Mouse (Mus musculus) neural tube, embryonic 12.5 days (tissue): ENCODE measurements around the gene Pigk. TPM values are rescaled to one million over a fixed set of nuclear protein-coding genes. Genes with fewer than 3 reads are reported as not detected.

Experiments
- ATAC-seq: fragments of 200-750 bp; cut with Nextera tagmentation; 2 replicates; pipeline ENCODE4 v1.8.0; 2017; ENCODE audit warnings: low read depth, mild to moderate bottlenecking, moderate TSS enrichment, moderate library complexity; ENCODE audit not compliant: low FRiP score
- H3K27ac ChIP-seq: fragments of 300-500 bp; sonication (generic); 2 replicates; pipeline ENCODE4 v1.5.1; 2016
- H3K27me3 ChIP-seq: fragments of 300-500 bp; sonication (generic); replicated peaks from 2 replicates; pipeline ENCODE4 v1.6.1; 2016; ENCODE audit warnings: mild to moderate bottlenecking
- H3K36me3 ChIP-seq: fragments of 300-500 bp; sonication (generic); 2 replicates; pipeline ENCODE4 v1.6.1; 2016; ENCODE audit warnings: mild to moderate bottlenecking
- H3K4me1 ChIP-seq: fragments of 300-500 bp; sonication (generic); 2 replicates; pipeline ENCODE4 v1.6.1; 2016
- H3K4me2 ChIP-seq: fragments of 300-500 bp; sonication (generic); replicated peaks from 2 replicates; pipeline ENCODE4 v1.6.1; 2016; ENCODE audit warnings: mild to moderate bottlenecking
- H3K4me3 ChIP-seq: fragments of 300-500 bp; sonication (generic); 2 replicates; pipeline ENCODE4 v1.5.1; 2016
- H3K9ac ChIP-seq: fragments of 300-500 bp; sonication (generic); 2 replicates; pipeline ENCODE4 v1.6.1; 2016; ENCODE audit warnings: mild to moderate bottlenecking
- H3K9me3 ChIP-seq: fragments of 300-500 bp; sonication (generic); 2 replicates; pipeline ENCODE4 v1.6.1; 2016; ENCODE audit warnings: mild to moderate bottlenecking
- WGBS: fragments of 180-500 bp; shearing (Covaris S2); methylation state at CpG from one replicate; pipeline ENCODE4 v1.1.7; 2016; 5-methylcytosine and 5-hydroxymethylcytosine counted together
- polyA plus RNA-seq: library from polyadenylated mRNA; unstranded; fragments of >200 nt; fragmentation: Nextera tagmentation; extraction: Ambion mirVana; gene quantifications from 2 replicates; pipeline ENCODE4 v1.2.1, GENCODE M21; 2016

Pigk gene
- polyA plus RNA-seq, result 37.8 and 45.9 TPM in 2 replicates

GRCm38 (mm10) chr3:152713991-152714902 lies at the start of gene Pigk:
Gene Pigk, plus strand, starts transcription at chr3:152714100.
- Histone ChIP-seq H3K36me3 (no peaks in the 10 kb centered on the region), H3K27ac (no peak within 1 kb of the TSS), H3K4me1 (peaks cover 13% of the 10 kb centered on the region), H3K9ac (peak within 1 kb of the TSS; percentile 81), H3K27me3 (no peaks in the 10 kb centered on the region), H3K9me3 (no peaks in the 10 kb centered on the region), H3K4me2 (peak within 1 kb of the TSS; percentile 84), H3K4me3 (peak within 1 kb of the TSS; percentile 85)
- ATAC-seq, result peak; percentile 91
- WGBS, result under 1% methylated on average over 48 of the region's 48 CpGs

DNA sequence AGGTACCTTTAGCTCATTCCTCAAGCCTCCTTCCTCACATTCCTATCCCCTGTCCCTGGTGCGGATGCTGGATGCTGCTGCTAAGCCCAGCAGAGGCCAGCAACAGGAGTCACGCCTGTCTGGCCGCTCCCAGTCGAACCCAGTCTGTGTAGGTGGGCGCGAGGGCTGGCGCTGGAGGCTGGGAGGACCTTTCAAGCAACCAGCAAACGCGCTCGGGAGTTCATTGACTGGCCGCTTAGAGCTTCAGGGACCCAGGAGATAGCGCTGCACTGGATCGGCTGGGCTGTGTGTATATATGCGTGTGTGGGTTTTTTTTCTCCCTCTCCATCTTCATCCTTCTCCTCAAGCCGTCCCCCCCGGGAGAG lies 46.9 kb upstream of the Pigk start:
- Histone ChIP-seq H3K4me1 (peaks cover 9% of the 10 kb centered on the region), H3K36me3 (no peaks in the 10 kb centered on the region), H3K27ac (no peak overlapping the region), H3K4me3 (peak overlapping the region; percentile 58), H3K4me2 (peak overlapping the region; percentile 99), H3K9ac (peak overlapping the region; percentile 60; the same call in 1 of the 2 replicates), H3K9me3 (no peaks in the 10 kb centered on the region), H3K27me3 (peaks cover 33% of the 10 kb centered on the region)
- peak; percentile 8; the same call in 1 of the 2 replicates for ATAC-seq
- WGBS, result 1% methylated on average over 16 of the region's 16 CpGs

DNA sequence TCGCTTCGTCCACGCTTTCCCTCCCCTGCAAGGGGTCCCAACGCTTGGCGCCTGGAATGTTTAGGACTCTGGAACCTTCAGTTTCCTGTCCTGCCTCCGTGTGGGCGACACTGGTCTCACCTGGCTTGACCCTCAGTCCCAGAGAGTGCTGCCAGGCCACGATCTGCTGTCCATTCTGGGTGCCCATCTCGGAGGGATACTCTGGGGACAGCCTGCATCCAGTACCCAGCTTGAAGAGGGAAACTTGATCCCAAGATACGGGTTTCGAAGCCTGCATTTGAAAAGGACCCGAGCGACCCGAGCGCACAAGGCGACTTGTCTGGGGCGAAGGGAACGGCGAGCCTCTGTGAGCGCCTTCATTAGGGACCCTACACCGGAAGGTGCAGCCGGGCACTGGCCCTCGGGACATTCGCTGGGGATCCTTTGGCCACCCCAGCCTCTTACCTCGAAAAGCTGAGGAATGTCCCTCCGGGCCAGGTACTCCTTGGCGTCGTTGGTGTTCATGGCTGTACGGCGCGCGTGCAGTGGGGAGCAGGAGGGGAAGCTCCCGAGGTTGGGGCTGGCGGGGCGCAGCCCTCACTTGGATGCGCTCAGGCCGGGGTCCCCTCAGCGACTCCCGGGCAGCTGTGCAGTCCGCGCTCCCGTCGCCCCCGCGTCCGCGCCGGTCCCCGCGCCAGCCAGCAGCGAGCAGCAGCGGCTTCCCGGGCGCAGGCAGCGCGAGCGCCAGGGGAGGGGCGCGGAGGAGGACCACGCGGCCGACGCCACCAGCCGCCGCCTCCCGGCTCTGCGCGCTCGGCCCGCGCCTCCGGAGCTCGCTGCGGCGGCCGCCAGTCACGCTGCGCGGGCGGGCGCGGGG lies 46.3 kb upstream of the Pigk start:
- H3K27me3 ChIP-seq, result peaks cover 33% of the 10 kb centered on the region
- under 1% methylated on average over 75 of the region's 82 CpGs for WGBS
- peak overlapping the region; percentile 58 for H3K4me3 ChIP-seq
- H3K36me3 ChIP-seq, result no peaks in the 10 kb centered on the region
- ATAC-seq, result peak; percentile 84
- H3K4me2 ChIP-seq, result peak overlapping the region; percentile 99
- H3K9ac ChIP-seq, result peak overlapping the region; percentile 60
- no peak overlapping the region for H3K27ac ChIP-seq
- peaks cover 9% of the 10 kb centered on the region for H3K4me1 ChIP-seq
- H3K9me3 ChIP-seq, result no peaks in the 10 kb centered on the region

DNA sequence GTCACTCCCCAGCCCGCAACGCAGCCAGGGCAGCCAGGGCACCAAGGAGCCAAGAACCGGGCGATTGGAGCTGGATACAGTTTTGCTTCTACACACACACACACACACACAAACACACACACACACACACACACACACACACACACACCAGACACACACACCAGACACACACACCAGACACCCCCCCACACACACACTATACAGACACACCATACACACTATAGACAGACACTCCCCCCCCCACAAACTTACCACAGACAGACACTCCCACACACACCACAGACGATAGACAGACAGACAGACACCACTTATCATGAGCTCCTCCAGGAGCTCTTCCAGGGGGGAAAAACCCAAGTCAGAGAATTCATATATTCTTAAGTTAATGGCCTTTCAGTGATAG lies 45.7 kb upstream of the Pigk start, which contains the start of gene Ak5:
Gene Ak5, minus strand, starts transcription at position 122 of the 400 bp plus-strand sequence.
- no peak within 1 kb of the TSS for H3K27ac ChIP-seq
- peak; percentile 65 for ATAC-seq
- WGBS, result 6% methylated on average over 4 of the region's 5 CpGs
- peak within 1 kb of the TSS; percentile 99 for H3K4me2 ChIP-seq
- no peaks in the 10 kb centered on the region for H3K9me3 ChIP-seq
- H3K27me3 ChIP-seq, result peaks cover 33% of the 10 kb centered on the region
- peak within 1 kb of the TSS; percentile 58 for H3K4me3 ChIP-seq
- H3K36me3 ChIP-seq, result no peaks in the 10 kb centered on the region
- H3K9ac ChIP-seq, result peak within 1 kb of the TSS; percentile 60
- H3K4me1 ChIP-seq, result peaks cover 9% of the 10 kb centered on the region

GRCm38 (mm10) chr3:152668793-152669192 lies 45.1 kb upstream of the Pigk start:
- H3K4me1 ChIP-seq, result peaks cover 9% of the 10 kb centered on the region
- ATAC-seq, result no peak
- WGBS, result 82% methylated on average over 2 of the region's 2 CpGs
- H3K27ac ChIP-seq, result no peak overlapping the region
- no peak overlapping the region for H3K4me3 ChIP-seq
- H3K36me3 ChIP-seq, result no peaks in the 10 kb centered on the region
- no peaks in the 10 kb centered on the region for H3K9me3 ChIP-seq
- no peak overlapping the region for H3K9ac ChIP-seq
- peaks cover 33% of the 10 kb centered on the region for H3K27me3 ChIP-seq
- H3K4me2 ChIP-seq, result no peak overlapping the region

GRCm38 (mm10) chr3:152669783-152670182 lies 44.1 kb upstream of the Pigk start:
- H3K27ac ChIP-seq, result no peak overlapping the region
- peaks cover 33% of the 10 kb centered on the region for H3K27me3 ChIP-seq
- no peak overlapping the region for H3K4me2 ChIP-seq
- H3K9me3 ChIP-seq, result no peaks in the 10 kb centered on the region
- no peak overlapping the region for H3K4me3 ChIP-seq
- peaks cover 9% of the 10 kb centered on the region for H3K4me1 ChIP-seq
- H3K9ac ChIP-seq, result no peak overlapping the region
- no peak for ATAC-seq
- 88% methylated on average over 3 of the region's 3 CpGs for WGBS
- H3K36me3 ChIP-seq, result no peaks in the 10 kb centered on the region

DNA sequence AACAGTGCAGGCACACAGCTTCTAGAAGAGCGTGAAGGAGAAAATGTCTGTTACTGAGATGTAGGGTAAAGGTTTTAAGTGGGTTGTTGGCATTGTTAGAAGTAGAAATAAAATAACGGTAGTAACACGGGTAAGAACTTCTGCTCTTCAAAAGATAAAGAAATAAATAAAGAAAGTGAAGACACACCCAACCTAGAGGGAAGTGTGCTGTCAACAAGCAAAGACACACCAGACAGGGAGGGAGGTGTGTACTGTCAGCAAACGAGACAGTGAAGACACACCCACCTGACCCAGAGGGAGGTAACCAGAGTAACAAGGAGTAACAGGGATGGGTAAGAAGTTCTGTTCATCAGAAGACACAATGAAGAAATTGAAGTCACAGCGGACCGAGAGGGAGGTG lies 39.2 kb upstream of the Pigk start:
- Histone ChIP-seq H3K27ac (no peak overlapping the region), H3K4me2 (no peak overlapping the region), H3K36me3 (no peaks in the 10 kb centered on the region), H3K9me3 (no peaks in the 10 kb centered on the region), H3K27me3 (no peaks in the 10 kb centered on the region), H3K4me3 (no peak overlapping the region), H3K9ac (no peak overlapping the region), H3K4me1 (no peaks in the 10 kb centered on the region)
- no peak for ATAC-seq
- 81% methylated on average over 6 of the region's 6 CpGs for WGBS

- 88% methylated on average over 5 of the region's 5 CpGs for WGBS
- no peaks in the 10 kb centered on the region for H3K4me1 ChIP-seq
Measured at GRCm38 (mm10) chr3:152688532-152688931, 25.4 kb upstream of the Pigk start.

DNA sequence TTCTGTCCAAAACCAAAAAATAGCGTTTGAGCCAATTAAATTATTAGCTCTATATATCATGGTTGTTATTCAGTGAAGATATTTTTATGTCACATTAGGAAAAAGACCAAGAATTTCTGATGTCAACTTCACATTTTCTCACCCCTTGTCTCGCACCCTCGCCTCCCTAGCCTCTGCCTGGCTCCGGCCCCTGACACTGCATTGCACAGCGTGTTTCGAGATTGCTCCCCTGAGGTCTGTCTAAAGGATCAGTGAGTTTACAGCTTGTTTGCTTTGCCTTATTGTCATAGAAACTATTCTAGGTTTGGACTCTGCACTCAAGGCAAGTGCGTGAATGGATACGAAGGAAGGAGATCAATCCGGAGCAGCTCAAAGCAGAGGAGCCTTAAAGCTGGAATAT lies 24.8 kb upstream of the Pigk start:
- no peak for ATAC-seq
- Histone ChIP-seq H3K4me3 (no peak overlapping the region), H3K4me2 (no peak overlapping the region), H3K36me3 (no peaks in the 10 kb centered on the region), H3K27ac (no peak overlapping the region), H3K9ac (no peak overlapping the region), H3K9me3 (no peaks in the 10 kb centered on the region), H3K27me3 (no peaks in the 10 kb centered on the region), H3K4me1 (no peaks in the 10 kb centered on the region)
- WGBS, result 75% methylated on average over 9 of the region's 9 CpGs

More at GRCm38 (mm10) chr3:152688532-152688931, 25.4 kb upstream of the Pigk start:
- H3K9ac ChIP-seq, result no peak overlapping the region
- H3K27me3 ChIP-seq, result no peaks in the 10 kb centered on the region
- H3K9me3 ChIP-seq, result no peaks in the 10 kb centered on the region
- H3K27ac ChIP-seq, result no peak overlapping the region
- no peaks in the 10 kb centered on the region for H3K36me3 ChIP-seq
- no peak for ATAC-seq
- H3K4me2 ChIP-seq, result no peak overlapping the region
- H3K4me3 ChIP-seq, result no peak overlapping the region

DNA sequence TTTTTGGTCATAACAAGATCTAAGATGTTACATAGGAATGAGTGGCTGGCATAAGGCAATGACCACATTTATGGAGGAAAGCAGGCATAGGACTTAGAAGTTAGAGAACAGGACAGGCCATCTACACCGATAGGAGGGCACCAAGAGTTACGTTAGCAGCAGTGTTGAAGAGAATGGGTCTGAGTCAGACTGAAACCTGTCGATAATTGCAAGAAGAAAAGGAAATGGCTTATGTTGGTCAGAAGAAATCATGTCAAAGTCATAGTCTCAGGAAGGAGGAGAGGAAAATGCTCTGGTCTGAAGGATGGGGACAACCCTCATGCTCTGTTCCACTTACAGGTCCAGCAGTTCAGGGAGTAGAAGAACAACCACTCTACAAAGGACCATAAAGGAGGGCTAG lies 18.9 kb upstream of the Pigk start:
- no peaks in the 10 kb centered on the region for H3K36me3 ChIP-seq
- H3K4me2 ChIP-seq, result no peak overlapping the region
- H3K27me3 ChIP-seq, result no peaks in the 10 kb centered on the region
- no peak overlapping the region for H3K27ac ChIP-seq
- WGBS, result 92% methylated on average over 3 of the region's 3 CpGs
- H3K4me3 ChIP-seq, result no peak overlapping the region
- no peaks in the 10 kb centered on the region for H3K9me3 ChIP-seq
- H3K9ac ChIP-seq, result no peak overlapping the region
- no peaks in the 10 kb centered on the region for H3K4me1 ChIP-seq
- no peak for ATAC-seq

GRCm38 (mm10) chr3:152698017-152698416 lies 15.9 kb upstream of the Pigk start:
- no peaks in the 10 kb centered on the region for H3K9me3 ChIP-seq
- no peaks in the 10 kb centered on the region for H3K4me1 ChIP-seq
- H3K27ac ChIP-seq, result no peak overlapping the region
- no peaks in the 10 kb centered on the region for H3K27me3 ChIP-seq
- 89% methylated on average over 5 of the region's 5 CpGs for WGBS
- H3K4me3 ChIP-seq, result no peak overlapping the region
- no peak overlapping the region for H3K9ac ChIP-seq
- no peak overlapping the region for H3K4me2 ChIP-seq
- H3K36me3 ChIP-seq, result no peaks in the 10 kb centered on the region
- ATAC-seq, result no peak

GRCm38 (mm10) chr3:152699261-152699660 lies 14.6 kb upstream of the Pigk start:
- H3K27ac ChIP-seq, result no peak overlapping the region

More at GRCm38 (mm10) chr3:152699261-152699660, 14.6 kb upstream of the Pigk start:
- Histone ChIP-seq H3K9ac (no peak overlapping the region), H3K9me3 (no peaks in the 10 kb centered on the region), H3K36me3 (no peaks in the 10 kb centered on the region), H3K4me1 (no peaks in the 10 kb centered on the region), H3K4me2 (no peak overlapping the region), H3K4me3 (no peak overlapping the region), H3K27me3 (no peaks in the 10 kb centered on the region)
- WGBS, result 65% methylated on average over 8 of the region's 8 CpGs
- ATAC-seq, result no peak
